ENCODE assay signal across 19 mouse cellular contexts in the genomic region with DNA sequence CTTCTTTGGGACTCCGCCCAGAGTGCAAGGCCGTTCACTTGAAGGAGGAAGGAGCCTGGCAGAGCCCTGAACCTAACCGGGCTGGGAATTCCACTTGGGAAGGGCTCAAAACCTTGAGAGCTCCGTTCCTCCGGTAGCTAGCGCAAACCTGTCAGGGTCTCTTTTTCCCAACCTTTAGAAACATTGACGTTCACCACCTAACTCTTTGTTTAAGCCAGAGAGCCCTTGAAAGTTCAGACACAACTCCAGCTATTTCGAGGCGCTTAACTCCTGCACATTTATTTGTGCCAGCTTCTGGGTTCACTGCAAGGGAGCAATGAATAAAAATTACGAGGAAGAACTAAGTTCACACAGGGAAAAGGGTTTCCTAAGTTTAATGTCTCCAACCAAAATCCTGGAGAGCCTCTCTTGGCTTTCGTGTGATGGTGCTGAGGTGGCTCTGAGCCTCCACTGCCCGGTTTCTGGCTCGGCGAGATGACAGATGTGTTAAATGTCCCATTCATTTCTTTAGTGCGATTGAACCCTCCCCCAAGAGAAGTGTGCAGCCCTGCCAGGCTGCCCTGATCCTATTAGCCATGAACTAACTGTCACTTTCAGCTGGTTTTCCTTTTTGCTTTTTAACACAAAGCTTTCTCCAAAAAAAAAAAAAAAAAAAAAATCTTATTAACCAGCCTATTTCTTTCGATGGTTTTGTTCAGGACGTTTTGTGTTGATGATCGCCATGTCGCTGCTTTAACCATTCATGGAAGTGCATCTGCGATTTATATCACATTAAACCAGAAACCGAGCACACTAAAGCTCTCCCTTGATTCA. TPM values are rescaled to one million over a fixed set of nuclear protein-coding genes. Genes with fewer than 3 reads are reported as not detected.
DNase-seq lines count a peak whose midpoint lies in the region; ATAC-seq lines count a peak whose summit lies in the region.
"Had no signal": no experiment of that assay in that cellular context is flagged by ENCODE, and none has a peak within 500 bp of the region (broad histone marks: within the 10 kb centered on the region; RNA-seq: fewer than 3 reads in every experiment).

No protein-coding gene starts in this region.

- H3K4me3 ChIP-seq in forebrain, embryonic 12.5 days (replicated peaks): no peak overlapping the region
- H3K4me3 ChIP-seq in forebrain, embryonic 16.5 days (replicated peaks; ENCODE audit: low read length): no peak overlapping the region
- H3K4me3 ChIP-seq in midbrain, embryonic 12.5 days: peak overlapping the region; percentile 17
- H3K4me3 ChIP-seq in midbrain, embryonic 15.5 days: no peak overlapping the region
- no peak overlapping the region for H3K4me3 ChIP-seq in forebrain, embryonic 13.5 days
- H3K4me3 ChIP-seq in heart, embryonic 11.5 days (ENCODE audit: low read depth, low read length): no peak overlapping the region
- H3K4me3 ChIP-seq: liver, embryonic 12.5 days; neural tube, embryonic 12.5 days had no signal

- no peak for ATAC-seq in forebrain, embryonic 12.5 days (ENCODE audit: low FRiP score)
- no peak for ATAC-seq in forebrain, embryonic 16.5 days
- ATAC-seq in midbrain, embryonic 12.5 days (ENCODE audit: low FRiP score, low read depth): 0 out of 2 replicates have a peak, but pooled peaks have one; percentile 14
- no peak for ATAC-seq in midbrain, embryonic 15.5 days (replicated peaks)
- ATAC-seq in forebrain, embryonic 13.5 days: no peak
- no peak for ATAC-seq in heart, embryonic 11.5 days (replicated peaks; ENCODE audit: insufficient number of reproducible peaks, low FRiP score, low TSS enrichment)
- ATAC-seq: liver, embryonic 12.5 days; Patski had no signal

- peaks cover 93% of the 10 kb centered on the region for H3K27me3 ChIP-seq in forebrain, embryonic 12.5 days
- H3K27me3 ChIP-seq in forebrain, embryonic 16.5 days (replicated peaks; ENCODE audit: control insufficient read depth, insufficient read depth, low read length): peaks cover 62% of the 10 kb centered on the region
- H3K27me3 ChIP-seq in midbrain, embryonic 12.5 days: peaks cover 76% of the 10 kb centered on the region
- peaks cover 54% of the 10 kb centered on the region for H3K27me3 ChIP-seq in midbrain, embryonic 15.5 days (replicated peaks)
- H3K27me3 ChIP-seq in forebrain, embryonic 13.5 days: peaks cover 98% of the 10 kb centered on the region
- peaks cover 89% of the 10 kb centered on the region for H3K27me3 ChIP-seq in heart, embryonic 11.5 days (ENCODE audit: control insufficient read depth, insufficient read depth, low read length)

- no peak overlapping the region for H3K27ac ChIP-seq in forebrain, embryonic 12.5 days
- no peak overlapping the region for H3K27ac ChIP-seq in forebrain, embryonic 16.5 days (ENCODE audit: low read length)
- H3K27ac ChIP-seq in midbrain, embryonic 12.5 days (replicated peaks): peak overlapping the region; percentile 67; the same call in 1 of the 2 replicates
- no peak overlapping the region for H3K27ac ChIP-seq in midbrain, embryonic 15.5 days
- no peak overlapping the region for H3K27ac ChIP-seq in forebrain, embryonic 13.5 days
- no peak overlapping the region for H3K27ac ChIP-seq in heart, embryonic 11.5 days (ENCODE audit: low read depth, low read length)
- H3K27ac ChIP-seq: liver, embryonic 12.5 days; neural tube, embryonic 12.5 days had no signal

- DNase-seq in thymus, adult 18-20 months: no peak
- DNase-seq: cerebellum, postnatal 25 days; gastrocnemius, postnatal 14 days; kidney, adult 11 months; kidney, postnatal 25 days; layer of hippocampus, adult 9-11 months; lung, postnatal 10 days had no signal

- peaks cover 86% of the 10 kb centered on the region for H3K4me1 ChIP-seq in forebrain, embryonic 12.5 days
- H3K4me1 ChIP-seq in forebrain, embryonic 16.5 days (replicated peaks; ENCODE audit: control insufficient read depth, insufficient read depth, low read length): peaks cover 20% of the 10 kb centered on the region
- H3K4me1 ChIP-seq in midbrain, embryonic 12.5 days: peaks cover 74% of the 10 kb centered on the region
- H3K4me1 ChIP-seq in midbrain, embryonic 15.5 days: peaks cover 31% of the 10 kb centered on the region
- H3K4me1 ChIP-seq in forebrain, embryonic 13.5 days: peaks cover 55% of the 10 kb centered on the region
- H3K4me1 ChIP-seq in heart, embryonic 11.5 days (ENCODE audit: control insufficient read depth, insufficient read depth, low read length): peaks cover 11% of the 10 kb centered on the region

- H3K4me2 ChIP-seq in forebrain, embryonic 12.5 days: peak overlapping the region; percentile 30; the same call in 1 of the 2 replicates
- no peak overlapping the region for H3K4me2 ChIP-seq in forebrain, embryonic 16.5 days (ENCODE audit: low read length)
- peak overlapping the region; percentile 56 for H3K4me2 ChIP-seq in midbrain, embryonic 12.5 days (replicated peaks)
- H3K4me2 ChIP-seq in midbrain, embryonic 15.5 days: no peak overlapping the region
- peak overlapping the region; percentile 16; the same call in 1 of the 2 replicates for H3K4me2 ChIP-seq in forebrain, embryonic 13.5 days
- no peak overlapping the region for H3K4me2 ChIP-seq in heart, embryonic 11.5 days

- H3K9ac ChIP-seq in forebrain, embryonic 12.5 days: no peak overlapping the region
- H3K9ac ChIP-seq in forebrain, embryonic 16.5 days (replicated peaks; ENCODE audit: low read depth, low read length): no peak overlapping the region
- H3K9ac ChIP-seq in midbrain, embryonic 12.5 days (replicated peaks): no peak overlapping the region
- H3K9ac ChIP-seq in midbrain, embryonic 15.5 days: no peak overlapping the region
- no peak overlapping the region for H3K9ac ChIP-seq in forebrain, embryonic 13.5 days
- H3K9ac ChIP-seq in heart, embryonic 11.5 days (ENCODE audit: low read depth, low read length): no peak overlapping the region
- H3K9ac ChIP-seq: liver, embryonic 12.5 days; neural tube, embryonic 12.5 days had no signal

- H3K9me3 ChIP-seq in forebrain, embryonic 12.5 days: no peaks in the 10 kb centered on the region
- no peaks in the 10 kb centered on the region for H3K9me3 ChIP-seq in forebrain, embryonic 16.5 days (ENCODE audit: control insufficient read depth, low read length)
- no peaks in the 10 kb centered on the region for H3K9me3 ChIP-seq in midbrain, embryonic 12.5 days
- H3K9me3 ChIP-seq in midbrain, embryonic 15.5 days: no peaks in the 10 kb centered on the region
- H3K9me3 ChIP-seq in forebrain, embryonic 13.5 days (replicated peaks): no peaks in the 10 kb centered on the region
- H3K9me3 ChIP-seq in heart, embryonic 11.5 days (replicated peaks; ENCODE audit: control insufficient read depth, low read length): no peaks in the 10 kb centered on the region
- H3K9me3 ChIP-seq: liver, embryonic 12.5 days; neural tube, embryonic 12.5 days had no signal

- H3K36me3 ChIP-seq in forebrain, embryonic 12.5 days (replicated peaks): no peaks in the 10 kb centered on the region
- no peaks in the 10 kb centered on the region for H3K36me3 ChIP-seq in forebrain, embryonic 16.5 days (ENCODE audit: control insufficient read depth, insufficient read depth)
- no peaks in the 10 kb centered on the region for H3K36me3 ChIP-seq in midbrain, embryonic 12.5 days
- no peaks in the 10 kb centered on the region for H3K36me3 ChIP-seq in midbrain, embryonic 15.5 days (replicated peaks)
- no peaks in the 10 kb centered on the region for H3K36me3 ChIP-seq in forebrain, embryonic 13.5 days (ENCODE audit: poor library complexity, severe bottlenecking)
- no peaks in the 10 kb centered on the region for H3K36me3 ChIP-seq in heart, embryonic 11.5 days (ENCODE audit: control insufficient read depth, insufficient read depth, low read length)
- H3K36me3 ChIP-seq: liver, embryonic 12.5 days; neural tube, embryonic 12.5 days had no signal

- WGBS in forebrain, embryonic 12.5 days: under 1% methylated on average over 21 of the region's 21 CpGs
- under 1% methylated on average over 21 of the region's 21 CpGs for WGBS in forebrain, embryonic 16.5 days
- under 1% methylated on average over 21 of the region's 21 CpGs for WGBS in midbrain, embryonic 12.5 days
- WGBS in midbrain, embryonic 15.5 days: 1% methylated on average over 21 of the region's 21 CpGs
- under 1% methylated on average over 21 of the region's 21 CpGs for WGBS in forebrain, embryonic 13.5 days
- WGBS in heart, embryonic 11.5 days (ENCODE audit: insufficient replicate concordance): 2% methylated on average over 21 of the region's 21 CpGs

RNA-seq across cellular contexts. Expression of gene Dbx1, which starts 1.4 kb away (rescaled TPM):
- 28.6 and 35.3 TPM in 2 replicates for polyA plus RNA-seq in forebrain, embryonic 12.5 days (2016; fragmentation: Nextera tagmentation; extraction: Ambion mirVana)
- 0.54 and 0.83 TPM in 2 replicates for polyA plus RNA-seq in forebrain, embryonic 16.5 days (2015; fragmentation: Nextera tagmentation; extraction: Ambion mirVana)
- polyA plus RNA-seq in midbrain, embryonic 12.5 days (2016; fragmentation: Nextera tagmentation; extraction: Ambion mirVana): 176 and 184 TPM in 2 replicates
- polyA plus RNA-seq in midbrain, embryonic 15.5 days (2015; fragmentation: Nextera tagmentation; extraction: Ambion mirVana): 23.2 and 31.7 TPM in 2 replicates
- polyA plus RNA-seq in forebrain, embryonic 13.5 days (2015; fragmentation: Nextera tagmentation; extraction: Ambion mirVana): 7.5 and 10.9 TPM in 2 replicates
- polyA plus RNA-seq in heart, embryonic 11.5 days (2014; fragmentation: Nextera tagmentation; extraction: Ambion mirVana): not detected in 2 replicates
- polyA plus RNA-seq: frontal cortex, adult 2 months; liver, embryonic 12.5 days; Patski; small intestine, adult 2 months; stomach, embryonic 14.5 days had no signal

Comparison
In these comparisons a context has a peak if more than half of its experiments do, and no peak if none do; other contexts are left out.
1. H3K4me2 ChIP-seq: peak in forebrain, embryonic 12.5 days (single experiment), midbrain, embryonic 12.5 days (single experiment) and forebrain, embryonic 13.5 days (single experiment); none in forebrain, embryonic 16.5 days (single experiment), midbrain, embryonic 15.5 days (single experiment) and heart, embryonic 11.5 days (single experiment).